Mouse (Mus musculus): ENCODE results near the gene Nat8f4. TPM values are rescaled to one million over a fixed set of nuclear protein-coding genes. Genes with fewer than 3 reads are reported as not detected.
"Not testable (repeated sequence)": the region's sequence is repeated elsewhere in the genome, so short reads cannot be mapped to it uniquely, and the experiment has no call there.

Gene Nat8f4
- polyA plus RNA-seq, 2 experiments, result 0.64 to 0.81 TPM

DNA sequence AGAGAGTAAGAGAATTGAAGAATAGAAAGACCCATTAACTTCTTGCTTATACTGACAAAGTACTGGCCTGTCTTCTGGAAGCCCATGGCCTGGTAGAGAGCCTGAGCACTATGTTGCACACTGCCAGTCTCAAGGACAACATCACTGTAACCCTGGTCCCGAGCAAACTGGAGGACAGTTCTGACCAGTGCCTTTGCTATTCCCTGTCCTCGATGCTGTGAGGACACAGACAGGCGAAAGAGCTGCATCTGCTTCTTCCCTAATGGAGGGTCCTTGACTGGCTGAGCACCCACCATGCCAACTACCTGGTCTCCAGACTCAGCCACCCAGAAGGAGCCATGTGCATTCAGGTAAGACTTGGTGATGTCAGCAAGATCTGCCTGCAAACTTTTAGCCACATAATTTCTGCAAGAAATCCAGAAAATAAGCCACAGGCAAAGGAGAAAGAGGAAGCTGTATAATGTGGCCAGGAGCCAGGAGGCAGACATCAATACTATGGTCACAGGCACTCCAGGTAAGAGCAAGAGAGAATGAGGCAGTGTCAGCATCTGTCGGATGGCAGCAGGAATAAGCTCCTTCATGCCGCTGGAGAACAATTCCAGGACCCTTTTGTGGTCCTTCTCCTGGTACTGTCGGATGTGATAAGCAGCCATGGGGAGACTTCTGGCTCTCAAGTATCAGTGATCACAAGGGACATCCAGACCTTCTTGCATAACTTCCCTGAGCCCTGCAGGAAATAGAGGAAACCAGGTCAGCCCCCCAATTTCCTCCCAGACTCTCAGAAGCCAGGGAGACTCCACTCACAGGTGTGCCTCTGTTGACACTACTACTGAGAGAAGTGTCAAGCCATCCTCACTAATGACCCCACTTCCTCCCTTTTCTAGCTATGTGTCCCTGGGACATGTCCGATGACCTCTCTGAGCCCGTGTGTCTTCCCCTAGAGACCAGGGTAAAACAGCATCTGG lies 36.7 kb downstream of the Nat8f4 start:
- TF ChIP-seq EP300 (IDR thresholded peaks at IDR 0.05; ENCODE audit: low read depth) (no peak), CTCF (IDR thresholded peaks at IDR 0.05; ENCODE audit: low read depth) (no peak)
- WGBS (ENCODE audit: insufficient replicate concordance), result 43% methylated on average over 8 of the region's 8 CpGs
- ATAC-seq (ENCODE audit: insufficient read depth), result no peak
- H3K27ac ChIP-seq, result no peak overlapping the region
- no peak overlapping the region for H3K4me3 ChIP-seq (ENCODE audit: insufficient read depth in 1 of 2, low read depth in 2 of 2, low read length in 2 of 2)
- no peak overlapping the region for H3K4me2 ChIP-seq (ENCODE audit: low read depth)
- no peak for DNase-seq (ENCODE audit: low read depth in 3 of 3, low spot score in 3 of 3)
- H3K4me1 ChIP-seq (replicated peaks; ENCODE audit: control insufficient read depth in 2 of 2, insufficient read depth in 2 of 2, low read length in 1 of 2), result no peaks in the 10 kb centered on the region
- no peaks in the 10 kb centered on the region for H3K27me3 ChIP-seq (ENCODE audit: control insufficient read depth, insufficient read depth, low read length)
- H3K36me3 ChIP-seq (replicated peaks; ENCODE audit: control insufficient read depth, insufficient read depth, low read depth), result no peaks in the 10 kb centered on the region
- H3K9me3 ChIP-seq (ENCODE audit: control insufficient read depth, low read length), result no peaks in the 10 kb centered on the region
- no peak overlapping the region for H3K9ac ChIP-seq (replicated peaks)

DNA sequence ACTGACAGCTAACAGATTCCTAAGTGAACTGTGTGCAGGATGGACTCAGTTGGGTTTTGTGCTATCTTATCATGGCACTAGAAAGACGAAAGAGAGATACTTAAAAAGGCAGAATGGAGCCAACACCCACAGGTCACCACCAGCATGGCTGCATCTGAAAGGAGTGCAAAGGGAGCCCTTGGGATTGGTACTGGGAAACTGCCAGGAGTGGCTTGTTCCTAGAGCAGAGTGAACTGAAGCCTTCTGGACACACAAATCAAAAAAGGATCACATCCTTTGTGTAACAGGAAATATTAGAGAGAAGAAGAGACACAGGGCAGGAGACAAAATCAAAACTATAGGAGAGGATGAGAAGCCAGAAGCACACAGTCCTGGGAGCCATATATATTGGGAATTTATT lies 37.7 kb downstream of the Nat8f4 start:
- ATAC-seq (ENCODE audit: insufficient read depth); H3K4me3 ChIP-seq (ENCODE audit: insufficient read depth in 1 of 2, low read depth in 2 of 2, low read length in 2 of 2); H3K27me3 ChIP-seq (ENCODE audit: control insufficient read depth, insufficient read depth, low read length); H3K27ac ChIP-seq; H3K9ac ChIP-seq (replicated peaks); H3K36me3 ChIP-seq (replicated peaks; ENCODE audit: control insufficient read depth, insufficient read depth, low read depth); H3K9me3 ChIP-seq (ENCODE audit: control insufficient read depth, low read length); H3K4me2 ChIP-seq (ENCODE audit: low read depth); DNase-seq (ENCODE audit: low read depth in 3 of 3, low spot score in 3 of 3); H3K4me1 ChIP-seq (replicated peaks; ENCODE audit: control insufficient read depth in 2 of 2, insufficient read depth in 2 of 2, low read length in 1 of 2): not testable (repeated sequence)
- WGBS (ENCODE audit: insufficient replicate concordance), result 38% methylated on average over 1 of the region's 1 CpGs

DNA sequence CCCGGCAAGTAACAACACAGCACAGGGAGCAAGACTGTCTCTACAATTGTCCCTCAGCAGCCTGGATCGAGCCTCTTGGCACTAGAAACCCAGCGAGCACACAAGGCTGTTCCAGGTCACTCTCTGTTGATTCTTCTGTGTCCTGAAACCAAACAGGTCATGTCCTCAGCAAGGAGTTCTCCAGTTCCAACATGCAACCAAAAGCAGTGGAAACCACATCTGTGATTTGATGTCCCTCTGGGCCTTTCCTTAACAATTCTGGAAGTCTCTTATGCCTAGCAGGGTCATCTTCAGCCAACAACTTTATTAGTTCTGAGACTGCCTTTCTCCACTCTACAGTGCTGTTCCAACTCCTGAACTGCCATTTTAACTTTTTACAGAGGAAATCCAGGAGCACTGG lies 38.5 kb downstream of the Nat8f4 start:
- not testable (repeated sequence) for H3K4me1 ChIP-seq (replicated peaks; ENCODE audit: control insufficient read depth in 2 of 2, insufficient read depth in 2 of 2, low read length in 1 of 2); DNase-seq (ENCODE audit: low read depth in 3 of 3, low spot score in 3 of 3); H3K27me3 ChIP-seq (ENCODE audit: control insufficient read depth, insufficient read depth, low read length); H3K4me2 ChIP-seq (ENCODE audit: low read depth); ATAC-seq (ENCODE audit: insufficient read depth); H3K9ac ChIP-seq (replicated peaks); H3K9me3 ChIP-seq (ENCODE audit: control insufficient read depth, low read length); H3K36me3 ChIP-seq (replicated peaks; ENCODE audit: control insufficient read depth, insufficient read depth, low read depth); H3K4me3 ChIP-seq (ENCODE audit: insufficient read depth in 1 of 2, low read depth in 2 of 2, low read length in 2 of 2); H3K27ac ChIP-seq
- 56% methylated on average over 3 of the region's 3 CpGs for WGBS (ENCODE audit: insufficient replicate concordance)

DNA sequence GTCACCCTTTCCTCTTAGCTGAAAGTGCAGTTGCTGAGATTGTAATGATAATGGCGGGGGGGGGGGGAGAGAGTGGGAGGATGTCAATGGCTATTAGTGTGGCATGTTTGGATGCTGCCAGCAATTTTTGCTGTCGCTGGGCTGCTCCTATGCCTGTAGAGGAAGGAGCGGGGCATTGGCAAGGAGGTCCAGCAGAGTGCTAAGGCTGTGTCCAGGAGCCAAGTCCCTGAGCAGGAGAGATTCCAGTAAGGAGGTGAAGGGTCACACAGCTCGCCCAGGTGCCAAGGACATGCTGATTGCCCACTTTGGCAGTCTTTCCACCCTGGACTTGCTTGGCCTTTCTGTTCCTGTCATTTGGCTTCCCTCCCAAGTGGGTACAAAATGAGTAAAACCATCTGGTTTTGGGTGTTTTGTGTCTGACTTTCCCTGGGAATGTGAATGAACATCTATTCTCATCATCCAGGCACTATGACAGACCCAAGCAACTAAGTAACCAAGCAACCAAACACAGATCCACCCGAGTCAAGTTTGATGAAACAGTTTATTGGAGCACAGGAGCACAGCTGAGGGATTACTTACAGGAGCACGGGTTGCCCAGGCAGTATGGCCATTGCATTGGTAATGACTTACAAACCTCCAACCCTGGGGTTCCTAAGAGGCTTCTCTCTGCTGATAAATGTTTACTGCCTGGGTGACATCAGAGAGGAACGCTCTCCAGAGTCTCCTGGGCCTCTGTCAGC lies 39.6 kb downstream of the Nat8f4 start:
- not testable (repeated sequence) for H3K4me3 ChIP-seq (ENCODE audit: insufficient read depth in 1 of 2, low read depth in 2 of 2, low read length in 2 of 2); DNase-seq (ENCODE audit: low read depth in 3 of 3, low spot score in 3 of 3); H3K9me3 ChIP-seq (ENCODE audit: control insufficient read depth, low read length); H3K4me2 ChIP-seq (ENCODE audit: low read depth); H3K27me3 ChIP-seq (ENCODE audit: control insufficient read depth, insufficient read depth, low read length); H3K4me1 ChIP-seq (replicated peaks; ENCODE audit: control insufficient read depth in 2 of 2, insufficient read depth in 2 of 2, low read length in 1 of 2); H3K9ac ChIP-seq (replicated peaks); H3K36me3 ChIP-seq (replicated peaks; ENCODE audit: control insufficient read depth, insufficient read depth, low read depth); H3K27ac ChIP-seq; ATAC-seq (ENCODE audit: insufficient read depth)
- 40% methylated on average over 6 of the region's 7 CpGs for WGBS (ENCODE audit: insufficient replicate concordance)

DNA sequence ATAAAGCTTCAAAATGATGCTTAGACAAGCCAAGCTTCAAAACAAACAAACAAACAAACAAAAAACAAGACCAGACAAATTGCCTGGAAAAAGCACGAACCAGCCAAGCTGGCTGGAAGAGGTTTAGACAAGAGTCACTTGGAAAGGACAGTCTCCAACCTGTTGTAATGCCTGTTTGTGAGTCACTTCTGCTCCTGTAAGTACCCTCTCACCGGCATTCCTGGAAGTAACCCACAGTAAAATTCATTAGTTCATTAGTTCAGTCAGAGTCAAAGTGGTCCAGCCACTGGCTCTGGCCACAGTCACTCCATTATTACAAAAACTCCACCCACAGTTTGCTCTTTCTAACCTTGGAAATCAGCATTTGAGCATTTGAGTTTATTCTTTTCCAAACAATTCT lies 40.8 kb downstream of the Nat8f4 start:
- DNase-seq (ENCODE audit: low read depth in 3 of 3, low spot score in 3 of 3) (no peak), ATAC-seq (ENCODE audit: insufficient read depth) (no peak)
- TF ChIP-seq CTCF (IDR thresholded peaks at IDR 0.05; ENCODE audit: low read depth) (no peak), EP300 (IDR thresholded peaks at IDR 0.05; ENCODE audit: low read depth) (no peak)
- no peaks in the 10 kb centered on the region for H3K4me1 ChIP-seq (replicated peaks; ENCODE audit: control insufficient read depth in 2 of 2, insufficient read depth in 2 of 2, low read length in 1 of 2)
- 54% methylated on average over 2 of the region's 2 CpGs for WGBS (ENCODE audit: insufficient replicate concordance)
- H3K9me3 ChIP-seq (ENCODE audit: control insufficient read depth, low read length), result no peaks in the 10 kb centered on the region
- H3K4me3 ChIP-seq (ENCODE audit: insufficient read depth in 1 of 2, low read depth in 2 of 2, low read length in 2 of 2), result no peak overlapping the region
- H3K36me3 ChIP-seq (replicated peaks; ENCODE audit: control insufficient read depth, insufficient read depth, low read depth), result no peaks in the 10 kb centered on the region
- H3K27me3 ChIP-seq (ENCODE audit: control insufficient read depth, insufficient read depth, low read length), result no peaks in the 10 kb centered on the region
- H3K27ac ChIP-seq, result no peak overlapping the region
- H3K4me2 ChIP-seq (ENCODE audit: low read depth), result no peak overlapping the region
- no peak overlapping the region for H3K9ac ChIP-seq (replicated peaks)

Data from liver, embryonic 14.5 days (tissue).